Mouse (Mus musculus) spleen, adult 2 months (tissue): Measurements from ENCODE around the gene Coro1b.

Experiments used
- CTCF ChIP-seq: fragments of 200-500 bp; IDR thresholded peaks from 2 replicates; pipeline ENCODE4 v1.5.1; 2011; ENCODE audit warnings: mild to moderate bottlenecking, inconsistent platforms; ENCODE audit not compliant: insufficient read depth, insufficient read length, insufficient replicate concordance; ENCODE audit errors: extremely low read depth
- POLR2A ChIP-seq: fragments of 200-500 bp; IDR thresholded peaks from 2 replicates; pipeline ENCODE4 v1.6.1; 2011; ENCODE audit warnings: low read depth, low read length, inconsistent platforms

- TF ChIP-seq POLR2A, result no peak
- TF ChIP-seq CTCF, result no peak
Observed at GRCm38 (mm10) chr19:4170723-4171392, 22.4 kb downstream of the Coro1b start.
